Mouse (Mus musculus) c-Kit-positive CD71-positive TER-119-negative erythroid progenitor cells, embryonic 14.5 days (primary cell): ENCODE measurements at regions not wholly inside any gene's neighbourhood (a gene's known extent, or its start where the extent isn't known, plus 50 kb on each side); places are given as distances from the start of the nearest gene placed in this dataset.

Experiments used
- DNase-seq: peaks from one replicate; pipeline ENCODE4 v3.0.0-alpha.2; 2013; ENCODE audit warnings: low read depth

- no peak for DNase-seq
These were observed 376.5 kb upstream of the Zeb2 start for GRCm38 (mm10) chr2:45493656-45494055.

DNA sequence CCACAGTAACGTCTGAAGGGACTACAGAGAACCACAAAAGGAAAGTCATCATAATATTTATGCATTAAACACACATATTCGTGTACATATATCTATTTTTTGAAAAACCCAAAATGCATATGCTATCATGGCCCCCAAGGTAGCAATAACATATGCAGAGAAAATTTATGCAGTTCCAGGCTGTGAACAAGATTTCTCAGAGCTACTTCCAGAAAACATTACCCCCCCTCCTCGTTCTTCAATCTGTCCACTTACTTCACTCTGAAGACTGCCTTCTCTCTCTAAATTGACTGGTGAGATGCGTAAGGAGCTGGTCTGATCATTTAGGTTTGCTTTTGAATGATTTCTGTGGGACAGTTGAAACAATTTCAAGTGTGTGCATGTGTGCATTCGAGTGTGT lies 369.3 kb upstream of the Zeb2 start:
- DNase-seq, result no peak

DNA sequence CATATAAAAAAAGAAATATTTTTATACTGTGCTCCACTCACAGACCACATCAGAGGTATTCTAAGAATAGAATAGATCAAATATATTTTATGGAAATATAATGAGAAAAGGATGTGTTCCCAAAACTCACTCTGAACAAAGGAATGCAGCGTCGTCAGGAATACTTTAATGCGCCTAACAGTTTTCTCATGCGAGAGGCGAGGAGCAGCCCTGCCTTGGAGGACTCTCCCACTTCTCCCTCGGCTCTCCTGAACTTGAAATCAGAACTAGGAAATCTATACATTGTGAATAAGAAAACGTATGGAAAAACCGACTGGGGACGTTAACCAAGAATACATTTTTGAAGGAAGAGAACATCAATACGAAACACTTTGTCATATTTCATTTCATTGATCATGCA lies 368.3 kb upstream of the Zeb2 start:
- no peak for DNase-seq

DNA sequence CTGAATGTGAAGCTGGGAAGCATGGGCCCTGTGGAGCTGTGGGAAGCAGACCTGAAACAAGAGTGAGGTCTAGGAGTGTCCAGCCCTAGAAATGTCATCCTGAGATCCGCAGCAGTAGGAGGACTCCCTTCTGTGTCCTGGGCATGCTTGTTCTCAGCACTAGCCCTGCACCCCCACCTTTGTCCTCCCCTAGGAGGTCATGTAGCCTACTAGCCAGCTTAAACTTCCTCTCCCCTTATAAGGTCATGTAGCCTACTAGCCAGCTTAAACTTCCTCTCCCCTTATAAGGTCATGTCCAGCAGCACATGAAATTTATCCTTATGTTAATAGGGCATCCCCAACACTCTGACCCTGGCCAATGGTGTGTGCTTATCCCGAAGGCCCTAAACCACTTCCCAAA lies 363.5 kb upstream of the Zeb2 start:
- DNase-seq, result no peak

DNA sequence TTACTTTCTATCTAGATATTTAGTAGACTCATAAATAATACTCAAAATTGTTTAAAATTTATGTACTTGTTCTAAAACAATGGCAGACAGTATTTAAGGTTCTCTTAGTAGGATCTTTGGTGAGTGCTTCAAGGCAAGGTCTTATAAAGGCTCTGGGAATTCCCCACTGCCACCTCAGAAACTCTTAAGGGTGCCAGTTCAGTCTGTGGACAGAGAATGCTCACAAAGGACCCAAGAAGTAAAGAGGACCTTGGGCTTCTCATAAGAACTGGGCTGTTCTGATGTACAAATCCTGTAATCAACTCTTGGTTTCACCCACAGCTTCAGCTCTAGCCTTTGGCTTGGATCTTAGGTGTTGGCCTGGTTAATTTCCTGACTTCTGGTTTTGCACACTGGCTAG lies 358.8 kb upstream of the Zeb2 start:
- DNase-seq, result no peak

DNA sequence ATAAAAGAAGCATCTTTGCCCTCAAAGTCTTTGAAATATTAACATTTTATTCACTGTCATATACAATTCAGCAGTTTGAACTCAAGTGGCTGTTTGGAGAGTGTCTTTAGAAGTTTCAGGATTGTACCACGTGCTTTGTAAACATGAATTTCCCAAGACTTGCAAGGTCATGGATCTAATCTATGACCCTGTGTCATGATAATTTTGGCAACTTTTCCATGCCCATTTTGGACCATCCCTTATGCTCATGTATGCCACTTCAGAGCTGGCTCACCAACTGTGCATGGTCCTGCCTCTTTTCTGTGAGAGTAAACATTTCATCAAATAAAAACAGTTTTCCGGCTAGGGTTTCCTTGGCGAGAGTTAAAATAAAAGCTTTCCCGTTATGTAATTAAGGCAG lies 347.1 kb upstream of the Zeb2 start:
- DNase-seq, result no peak

DNA sequence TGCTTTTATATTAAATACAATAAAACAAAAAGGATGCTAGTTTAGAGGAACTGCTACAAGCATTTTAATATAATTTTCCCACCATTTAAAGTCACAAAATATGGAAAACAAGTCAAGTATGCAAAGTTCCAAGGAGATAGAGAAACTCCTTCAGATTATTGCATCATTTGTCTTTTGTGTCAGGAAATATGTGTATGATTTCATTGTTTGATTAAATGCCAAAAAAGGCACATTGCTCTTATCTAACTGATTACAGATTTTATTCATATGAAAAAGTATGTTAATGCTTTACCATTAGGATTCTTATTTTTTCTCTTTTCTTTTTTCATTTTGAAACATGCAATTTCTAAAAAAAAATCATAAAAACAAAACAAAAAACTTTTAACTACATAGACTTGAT lies 342.2 kb upstream of the Zeb2 start:
- no peak for DNase-seq

DNA sequence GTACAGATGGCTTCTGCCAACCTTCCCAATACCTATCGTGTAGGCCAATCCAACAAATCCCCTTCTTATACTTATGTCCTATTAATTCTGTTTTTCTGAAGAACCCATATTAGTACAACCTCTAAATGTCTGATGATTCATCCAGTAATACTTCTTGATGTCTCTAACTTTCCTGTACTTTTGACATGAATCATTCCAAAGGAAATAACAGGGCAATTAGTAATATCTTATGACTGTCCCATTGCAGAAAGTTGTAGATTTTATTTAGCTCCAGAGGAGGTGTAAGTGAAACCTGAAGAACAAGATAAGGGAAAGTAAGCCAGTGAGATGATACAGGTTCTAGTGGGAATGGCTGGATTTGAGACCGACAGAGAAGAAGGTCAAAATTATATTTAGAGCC lies 337.6 kb upstream of the Zeb2 start:
- DNase-seq, result no peak

DNA sequence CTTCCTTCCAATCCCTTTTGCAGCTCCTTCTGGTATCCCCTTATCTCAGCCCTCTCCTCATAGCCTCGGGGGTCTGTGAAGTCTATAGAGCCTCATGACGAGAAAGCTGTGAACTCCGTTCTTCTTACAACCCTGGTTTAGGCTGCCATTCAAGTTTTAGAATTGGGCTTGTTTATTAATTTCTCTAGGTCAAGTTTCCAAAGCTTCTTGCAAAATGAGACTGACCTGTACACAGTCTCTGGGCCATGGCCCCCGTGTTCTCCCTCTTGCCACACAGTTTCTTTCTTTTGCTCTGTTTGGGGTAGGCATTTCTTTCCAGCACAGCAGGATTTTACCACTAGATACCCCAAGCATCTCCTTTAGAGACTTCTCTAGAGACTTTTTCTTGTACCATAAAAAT lies 322.0 kb upstream of the Zeb2 start:
- DNase-seq, result no peak

GRCm38 (mm10) chr2:45438739-45439138 lies 321.5 kb upstream of the Zeb2 start:
- DNase-seq, result no peak

GRCm38 (mm10) chr2:45435261-45435980 lies 318.2 kb upstream of the Zeb2 start:
- DNase-seq, result no peak

DNA sequence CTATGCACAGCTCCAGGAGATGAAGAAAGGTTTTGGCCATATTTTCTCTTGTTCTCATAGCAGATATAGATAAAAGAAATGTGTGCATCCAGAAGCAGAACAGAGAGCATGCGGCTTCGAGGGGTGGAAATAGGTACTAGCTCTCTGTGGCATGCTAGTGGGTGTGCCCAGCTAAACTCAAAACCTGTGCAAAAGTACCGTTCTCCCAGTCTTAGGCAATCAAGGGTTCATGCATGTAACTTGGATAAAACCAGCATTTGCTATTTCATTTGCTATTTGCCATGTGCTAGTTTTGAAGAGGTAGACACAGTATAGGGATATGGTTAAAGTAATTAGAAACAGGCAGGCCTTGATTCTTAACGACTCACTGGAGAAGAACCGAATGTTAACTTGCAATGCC lies 317.6 kb upstream of the Zeb2 start:
- no peak for DNase-seq

- DNase-seq, result no peak
These were observed 317.0 kb upstream of the Zeb2 start for GRCm38 (mm10) chr2:45434169-45434568.

- DNase-seq, result no peak
These were observed 314.2 kb upstream of the Zeb2 start for GRCm38 (mm10) chr2:45431366-45431765.

DNA sequence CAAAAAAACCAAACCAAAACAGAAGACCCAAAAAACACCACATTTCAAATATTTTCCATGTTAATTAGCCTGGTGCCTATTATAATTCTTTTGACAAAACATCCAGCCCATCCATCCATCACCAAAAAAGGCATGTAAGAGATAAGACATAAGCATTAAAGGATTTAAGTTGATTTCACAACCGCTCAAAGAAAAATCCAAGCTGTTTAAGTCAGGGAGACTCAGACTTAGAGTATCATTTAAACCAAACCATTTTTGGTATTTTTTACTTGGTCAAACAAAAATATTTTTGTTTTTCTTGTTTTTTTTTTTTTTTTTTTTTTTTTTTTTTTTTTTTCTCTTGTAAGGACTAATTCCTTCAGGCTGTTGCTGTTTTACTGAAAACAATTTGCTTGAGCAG lies 304.6 kb upstream of the Zeb2 start:
- DNase-seq, result no peak

DNA sequence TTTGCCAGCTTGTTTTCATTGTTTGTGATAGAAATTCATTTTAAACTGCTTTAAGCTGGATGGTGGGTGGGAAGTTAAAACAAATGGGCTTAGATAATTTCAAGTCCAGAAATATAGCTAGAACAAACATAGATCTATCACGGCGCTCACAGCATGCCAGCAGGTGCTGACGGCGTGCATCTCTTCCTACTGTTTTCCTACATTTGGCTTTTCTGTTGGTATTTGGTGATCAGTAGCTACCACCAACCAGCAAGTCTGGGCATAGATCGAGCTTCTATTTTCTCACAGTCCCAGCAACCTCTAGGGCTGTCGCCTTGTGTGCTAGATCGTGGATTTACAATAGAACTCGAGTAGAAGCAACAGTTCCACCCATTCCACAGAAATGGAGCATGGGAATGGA lies 290.9 kb upstream of the Zeb2 start:
- DNase-seq, result no peak

DNA sequence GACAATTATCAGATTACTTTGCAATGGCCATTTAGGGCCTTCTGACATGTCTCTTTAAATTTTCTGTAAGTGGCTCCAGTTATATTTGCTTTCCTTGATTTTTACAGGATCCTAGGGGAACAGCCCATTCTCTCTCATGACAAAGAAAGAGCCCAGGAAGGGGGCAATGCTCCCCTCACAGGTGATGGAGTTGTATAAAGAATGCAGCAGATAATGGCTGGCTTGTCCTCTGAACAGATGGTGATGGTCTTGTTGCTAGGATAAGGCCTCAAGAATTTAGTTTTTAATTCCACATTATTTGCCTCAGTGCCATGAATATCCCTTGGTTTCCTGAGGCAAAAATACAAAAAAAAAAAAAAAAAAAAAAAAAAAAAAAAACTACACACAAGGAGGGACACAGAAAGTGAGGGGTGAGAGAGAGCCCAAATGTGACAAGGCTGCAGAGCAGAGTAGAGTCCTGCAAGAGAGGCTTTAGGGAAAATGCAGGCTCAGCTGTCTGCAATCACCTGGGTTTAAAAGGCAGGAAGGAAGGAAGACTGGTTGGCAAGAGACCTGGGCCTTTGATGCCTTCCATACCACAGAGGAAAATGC lies 272.8 kb upstream of the Zeb2 start:
- DNase-seq, result no peak

DNA sequence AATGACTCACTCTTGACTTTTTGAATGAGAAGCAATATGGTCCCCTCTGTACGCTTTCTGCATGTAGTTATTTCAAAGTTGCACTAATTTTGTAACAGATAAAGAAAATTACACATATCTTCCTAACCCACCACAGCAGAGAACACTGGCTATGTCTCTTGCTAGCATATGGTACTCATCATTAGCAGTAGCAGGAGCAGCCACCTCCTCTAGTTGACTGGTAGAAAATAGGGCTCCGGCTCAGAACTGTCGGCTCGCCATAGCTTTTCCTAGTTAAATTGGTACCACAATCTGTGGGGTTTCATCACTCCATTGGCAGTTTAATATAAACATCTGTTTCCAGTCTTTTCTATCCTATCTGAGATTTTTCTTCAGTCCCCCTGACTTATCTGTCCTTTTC lies 254.1 kb upstream of the Zeb2 start:
- no peak for DNase-seq

DNA sequence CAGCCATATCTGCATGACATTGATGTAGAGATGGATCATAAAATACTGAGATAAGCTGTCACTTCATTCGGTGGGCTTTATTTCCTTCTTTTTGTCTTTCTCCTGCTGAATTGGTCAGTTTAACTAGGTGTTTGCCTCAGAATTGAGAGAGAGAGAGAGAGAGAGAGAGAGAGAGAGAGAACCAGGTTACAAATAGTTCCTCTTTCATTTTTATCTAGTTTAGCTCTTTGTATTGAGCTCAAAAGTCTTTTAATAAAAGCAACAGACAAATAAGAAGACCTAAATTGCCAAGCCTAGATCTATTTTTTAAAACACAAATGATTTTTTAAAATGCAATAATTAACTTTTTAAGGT lies 253.4 kb upstream of the Zeb2 start:
- no peak for DNase-seq

DNA sequence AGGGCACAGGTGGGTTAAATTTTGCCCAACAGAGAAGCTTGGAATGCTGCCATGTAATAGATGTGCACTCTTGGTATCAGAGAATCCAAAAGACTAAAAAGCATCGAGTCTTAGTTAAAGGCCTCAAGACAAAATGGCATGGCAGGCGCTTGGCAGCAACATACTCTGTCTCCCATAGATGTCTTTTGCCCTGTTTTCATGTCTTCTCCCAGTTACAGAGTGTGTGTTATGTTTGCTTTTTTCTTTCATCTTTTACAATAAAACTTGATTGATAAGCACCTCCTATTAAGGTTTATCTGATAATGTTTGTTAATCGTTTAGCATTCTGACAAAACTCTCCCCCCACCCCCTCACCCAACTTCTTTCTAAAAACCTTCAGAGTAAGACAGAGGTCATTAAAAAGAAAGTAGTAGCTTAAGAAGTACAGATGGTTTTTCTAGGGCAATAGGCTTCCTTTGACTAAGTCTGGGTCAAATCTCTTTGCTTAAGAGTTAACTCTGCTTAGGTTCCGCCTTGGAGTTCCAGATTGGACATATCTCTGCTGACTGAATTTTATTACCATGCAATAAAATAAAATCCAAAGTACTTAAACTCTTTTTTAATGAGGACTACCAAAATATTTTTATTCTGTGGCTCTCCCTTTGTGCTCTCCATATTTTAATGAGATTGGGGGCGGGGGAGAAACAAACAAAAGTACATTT lies 252.9 kb upstream of the Zeb2 start:
- DNase-seq, result no peak

DNA sequence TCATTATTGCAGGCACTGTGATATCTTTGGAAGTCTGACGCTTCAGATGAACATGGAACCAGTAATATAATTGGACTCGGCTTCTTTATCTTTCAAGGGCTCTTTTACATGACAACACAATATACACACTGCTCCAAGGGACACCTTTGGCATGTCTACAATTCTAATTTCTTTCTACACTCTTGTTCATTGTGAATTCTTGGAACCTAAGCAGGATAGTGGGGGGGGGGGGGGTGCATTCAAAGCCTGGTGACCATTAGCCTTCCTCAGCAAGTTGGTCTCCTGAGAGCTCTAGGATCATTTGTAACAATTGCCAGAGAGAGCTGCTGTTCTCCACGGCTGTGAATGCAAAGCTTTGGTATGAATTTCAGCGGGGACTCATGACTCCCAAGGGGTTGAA lies 252.2 kb upstream of the Zeb2 start:
- no peak for DNase-seq

- DNase-seq, result no peak
These were observed 250.4 kb upstream of the Zeb2 start for GRCm38 (mm10) chr2:45367436-45368193.

- DNase-seq, result no peak
These were observed 240.1 kb upstream of the Zeb2 start for GRCm38 (mm10) chr2:45357266-45357665.
